Mouse (Mus musculus) C2C12 (cell line): ENCODE measurements around the gene Gm1123.

Source experiments
- CTCF ChIP-seq: IDR thresholded peaks from one replicate; pipeline ENCODE4 v1.5.1; 2011; ENCODE audit not compliant: control insufficient read depth, insufficient read depth, insufficient read length
- FOSL1 ChIP-seq: IDR thresholded peaks from one replicate; pipeline ENCODE4 v1.8.0; 2011; ENCODE audit warnings: mild to moderate bottlenecking, low read length; ENCODE audit not compliant: poor library complexity, insufficient read depth, severe bottlenecking
- MAX ChIP-seq: IDR thresholded peaks from one replicate; pipeline ENCODE4 v1.6.1; 2011; ENCODE audit warnings: mild to moderate bottlenecking, control low read depth
- USF1 ChIP-seq: IDR thresholded peaks from one replicate; pipeline ENCODE4 v1.6.1; 2011; ENCODE audit warnings: low read depth, mild to moderate bottlenecking, control low read depth, moderate library complexity

GRCm38 (mm10) chr9:98974898-98975297, 60.6 kb downstream of the Gm1123 start:
- TF ChIP-seq CTCF (no peak), MAX (no peak), FOSL1 (no peak), USF1 (no peak)
